Mouse (Mus musculus): ENCODE measurements around the gene Tspear.

GRCm38 (mm10) chr10:77697133-77697532 lies 10.8 kb downstream of the Tspear start, which contains the start of gene Gm9508:
- no peak for TF ChIP-seq CTCF (IDR thresholded peaks at IDR 0.05; ENCODE audit: extremely low read depth, insufficient read depth, insufficient read length, insufficient replicate concordance)
- no peak for TF ChIP-seq POLR2A (IDR thresholded peaks at IDR 0.05; ENCODE audit: low read depth, low read length)
